Mouse (Mus musculus): ENCODE data around the gene Per2. TPM values are rescaled to one million over a fixed set of nuclear protein-coding genes. Genes with fewer than 3 reads are reported as not detected.
A peak's percentile ranks its signal among the peaks of the same experiment; 100 is the strongest.

Gene Per2
- polyA plus RNA-seq, 1 experiment: 4.1 TPM

DNA sequence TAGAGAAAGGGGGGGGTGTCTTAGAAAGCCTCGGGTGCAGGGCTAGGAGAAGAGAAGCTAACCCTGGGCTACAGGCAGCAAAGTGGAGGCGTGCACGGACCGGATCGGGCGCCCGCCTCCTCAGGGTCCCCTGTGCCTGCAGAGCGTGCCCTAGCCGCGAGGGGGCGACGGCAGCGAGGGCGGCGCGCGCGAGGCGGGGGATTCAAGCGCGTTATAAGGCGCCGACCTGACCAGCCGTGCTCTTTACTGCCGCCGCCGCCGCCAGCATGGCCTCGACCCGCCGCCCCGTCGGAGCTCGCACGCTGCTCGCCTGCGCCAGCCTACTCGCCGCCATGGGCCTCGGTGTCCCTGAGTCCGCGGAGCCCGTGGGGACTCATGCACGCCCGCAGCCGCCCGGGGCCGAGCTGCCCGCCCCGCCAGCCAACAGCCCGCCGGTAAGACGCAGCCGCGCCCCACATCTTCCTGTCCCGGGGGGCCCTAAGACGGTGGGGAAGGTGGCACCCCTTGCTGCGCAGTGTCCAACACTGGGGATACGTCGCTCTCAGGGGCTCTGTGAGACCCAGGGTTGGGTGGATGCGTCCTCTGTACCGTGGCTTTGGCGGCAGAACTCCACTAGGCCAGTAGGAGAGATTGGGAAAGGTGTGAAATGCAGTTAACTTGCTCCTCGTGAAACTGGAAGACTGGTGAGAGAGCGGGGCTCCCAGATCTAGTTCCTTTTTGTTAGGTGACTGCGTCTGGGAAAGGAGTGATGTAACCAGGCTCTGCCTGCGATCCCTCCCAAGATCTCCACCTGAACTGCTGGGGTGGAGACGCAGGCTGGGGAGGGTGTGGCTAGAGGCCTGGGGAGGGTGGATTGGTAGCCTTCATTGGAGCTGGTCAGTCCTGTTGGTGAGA, 92.7 kb downstream of the Per2 start, which contains the start of gene Erfe:
Gene Erfe (plus strand): TSS at position 216 of the 894 bp plus-strand sequence.
- Histone ChIP-seq H3K27me3 (ENCODE audit: control insufficient read depth, insufficient read depth, low read length) (no peaks in the 10 kb centered on the region), H3K36me3 (ENCODE audit: control insufficient read depth, insufficient read depth, low read length) (peaks cover 1% of the 10 kb centered on the region; the same call in 1 of the 2 replicates), H3K4me3 (ENCODE audit: low read depth, low read length) (peak within 1 kb of the TSS; percentile 71), H3K27ac (ENCODE audit: insufficient read depth, low read depth, low read length) (peak within 1 kb of the TSS; percentile 59), H3K4me1 (ENCODE audit: control insufficient read depth, insufficient read depth, insufficient read length, low read length) (peaks cover 29% of the 10 kb centered on the region)
- 1% methylated on average over 67 of the region's 68 CpGs for WGBS
- TF ChIP-seq POLR2A (IDR thresholded peaks at IDR 0.05; ENCODE audit: low read depth, low read length) (no peak), CTCF (IDR thresholded peaks at IDR 0.05; ENCODE audit: extremely low read depth, insufficient read length, insufficient replicate concordance, low read depth, low read length) (peak; percentile 53)

Other genes with a start within 250 kb of the Per2 start
- 12.4 and 19.5 TPM in 2 replicates for gene Ube2f, start 209.0 kb downstream of the Per2 start, polyA plus RNA-seq (2012; rRNA removed)
- 20.9 and 30.2 TPM in 2 replicates for gene Scly, start 161.0 kb downstream of the Per2 start, polyA plus RNA-seq (2012; rRNA removed)
- 0.10 and 0.13 TPM in 2 replicates for gene Espnl, start 137.2 kb downstream of the Per2 start, polyA plus RNA-seq (2012; rRNA removed)
- 1.2 and 1.5 TPM in 2 replicates for gene Klhl30, start 108.3 kb downstream of the Per2 start, polyA plus RNA-seq (2012; rRNA removed)
- 3.7 and 7.3 TPM in 2 replicates for gene Erfe, start 92.9 kb downstream of the Per2 start, polyA plus RNA-seq (2012; rRNA removed)
- 17.9 and 34.6 TPM in 2 replicates for gene Ilkap, start 60.5 kb downstream of the Per2 start, polyA plus RNA-seq (2012; rRNA removed)
- 78.8 and 113 TPM in 2 replicates for gene Hes6, start 45.3 kb downstream of the Per2 start, polyA plus RNA-seq (2012; rRNA removed)
- 2.0 and 3.7 TPM in 2 replicates for gene Traf3ip1, start 35.3 kb upstream of the Per2 start, polyA plus RNA-seq (2012; rRNA removed)
- gene Asb1, start 81.2 kb upstream of the Per2 start, polyA plus RNA-seq (2012; rRNA removed): 2.1 and 2.3 TPM in 2 replicates

Measured in small intestine, adult 2 months (tissue).